Mouse (Mus musculus): ENCODE measurements around the gene Enox1.

- TF ChIP-seq CTCF (IDR thresholded peaks at IDR 0.05; ENCODE audit: low read depth, low read length) (no peak), POLR2A (IDR thresholded peaks at IDR 0.05; ENCODE audit: borderline replicate concordance, low read depth, low read length) (no peak)
Measured at GRCm38 (mm10) chr14:77626557-77627507, 470.3 kb downstream of the Enox1 start.
